Mouse (Mus musculus): ENCODE results near the gene Gabbr2. TPM values are rescaled to one million over a fixed set of nuclear protein-coding genes. Genes with fewer than 3 reads are reported as not detected.
A peak's percentile ranks its signal among the peaks of the same experiment; 100 is the strongest.

Gene Gabbr2
- polyA plus RNA-seq, 1 experiment = 102 TPM

GRCm38 (mm10) chr4:46952562-46952961, 39.1 kb downstream of the Gabbr2 start:
- no peak for DNase-seq
- Histone ChIP-seq H3K27me3 (ENCODE audit: control insufficient read depth, insufficient read depth, low read length) (no peaks in the 10 kb centered on the region), H3K4me1 (ENCODE audit: control insufficient read depth, insufficient read depth, low read length) (peaks cover 48% of the 10 kb centered on the region), H3K27ac (ENCODE audit: insufficient read depth, low read length) (no peak overlapping the region), H3K4me3 (replicated peaks; ENCODE audit: insufficient read depth, low read depth, low read length) (no peak overlapping the region)
- TF ChIP-seq POLR2A (IDR thresholded peaks at IDR 0.05; ENCODE audit: borderline replicate concordance, insufficient read depth, low read length) = no peak
- TF ChIP-seq CTCF (IDR thresholded peaks at IDR 0.05; ENCODE audit: borderline replicate concordance, insufficient read depth, low read depth, low read length) = no peak
- 92% methylated on average over 4 of the region's 4 CpGs for WGBS

- WGBS = 22% methylated on average over 3 of the region's 3 CpGs
- no peaks in the 10 kb centered on the region for H3K27me3 ChIP-seq (ENCODE audit: control insufficient read depth, insufficient read depth, low read length)
- no peak overlapping the region for H3K4me3 ChIP-seq (replicated peaks; ENCODE audit: insufficient read depth, low read depth, low read length)
- H3K27ac ChIP-seq (ENCODE audit: insufficient read depth, low read length) = no peak overlapping the region
- peak; percentile 62 to 74 for DNase-seq
- TF ChIP-seq POLR2A (IDR thresholded peaks at IDR 0.05; ENCODE audit: borderline replicate concordance, insufficient read depth, low read length) = no peak
- no peak for TF ChIP-seq CTCF (IDR thresholded peaks at IDR 0.05; ENCODE audit: borderline replicate concordance, insufficient read depth, low read depth, low read length)
- peaks cover 63% of the 10 kb centered on the region for H3K4me1 ChIP-seq (ENCODE audit: control insufficient read depth, insufficient read depth, low read length)
Measured at GRCm38 (mm10) chr4:46934291-46934690, 57.4 kb downstream of the Gabbr2 start.

GRCm38 (mm10) chr4:46933590-46933989, 58.1 kb downstream of the Gabbr2 start:
- Histone ChIP-seq H3K27ac (ENCODE audit: insufficient read depth, low read length) (no peak overlapping the region), H3K4me3 (replicated peaks; ENCODE audit: insufficient read depth, low read depth, low read length) (no peak overlapping the region), H3K27me3 (ENCODE audit: control insufficient read depth, insufficient read depth, low read length) (no peaks in the 10 kb centered on the region), H3K4me1 (ENCODE audit: control insufficient read depth, insufficient read depth, low read length) (peaks cover 64% of the 10 kb centered on the region)
- no peak for DNase-seq
- no peak for TF ChIP-seq CTCF (IDR thresholded peaks at IDR 0.05; ENCODE audit: borderline replicate concordance, insufficient read depth, low read depth, low read length)
- WGBS = 58% methylated on average over 2 of the region's 2 CpGs

- H3K27ac ChIP-seq (ENCODE audit: insufficient read depth, low read length) = no peak overlapping the region
- TF ChIP-seq POLR2A (IDR thresholded peaks at IDR 0.05; ENCODE audit: borderline replicate concordance, insufficient read depth, low read length) (no peak), CTCF (IDR thresholded peaks at IDR 0.05; ENCODE audit: borderline replicate concordance, insufficient read depth, low read depth, low read length) (no peak)
- 47% methylated on average over 9 of the region's 9 CpGs for WGBS
- H3K27me3 ChIP-seq (ENCODE audit: control insufficient read depth, insufficient read depth, low read length) = no peaks in the 10 kb centered on the region
- H3K4me3 ChIP-seq (replicated peaks; ENCODE audit: insufficient read depth, low read depth, low read length) = no peak overlapping the region
- DNase-seq = no peak
- H3K4me1 ChIP-seq (ENCODE audit: control insufficient read depth, insufficient read depth, low read length) = peaks cover 60% of the 10 kb centered on the region
Measured at GRCm38 (mm10) chr4:46931706-46932397, 59.8 kb downstream of the Gabbr2 start.

- no peak overlapping the region for H3K27ac ChIP-seq (ENCODE audit: insufficient read depth, low read length)
- DNase-seq = peak in 1 of 2 experiments; percentile 51
- 19% methylated on average over 3 of the region's 3 CpGs for WGBS
- no peak overlapping the region for H3K4me3 ChIP-seq (replicated peaks; ENCODE audit: insufficient read depth, low read depth, low read length)
- no peaks in the 10 kb centered on the region for H3K27me3 ChIP-seq (ENCODE audit: control insufficient read depth, insufficient read depth, low read length)
- TF ChIP-seq CTCF (IDR thresholded peaks at IDR 0.05; ENCODE audit: borderline replicate concordance, insufficient read depth, low read depth, low read length) (no peak), POLR2A (IDR thresholded peaks at IDR 0.05; ENCODE audit: borderline replicate concordance, insufficient read depth, low read length) (no peak)
- H3K4me1 ChIP-seq (ENCODE audit: control insufficient read depth, insufficient read depth, low read length) = peaks cover 43% of the 10 kb centered on the region
Measured at GRCm38 (mm10) chr4:46928112-46928511, 63.6 kb downstream of the Gabbr2 start.

GRCm38 (mm10) chr4:46919144-46919543, 72.5 kb downstream of the Gabbr2 start:
- WGBS = 41% methylated on average over 8 of the region's 8 CpGs
- H3K4me3 ChIP-seq (replicated peaks; ENCODE audit: insufficient read depth, low read depth, low read length) = no peak overlapping the region
- no peak for DNase-seq
- H3K27ac ChIP-seq (ENCODE audit: insufficient read depth, low read length) = no peak overlapping the region
- no peaks in the 10 kb centered on the region for H3K27me3 ChIP-seq (ENCODE audit: control insufficient read depth, insufficient read depth, low read length)
- TF ChIP-seq CTCF (IDR thresholded peaks at IDR 0.05; ENCODE audit: borderline replicate concordance, insufficient read depth, low read depth, low read length) (peak; percentile 10; the same call in 1 of the 2 replicates), POLR2A (IDR thresholded peaks at IDR 0.05; ENCODE audit: borderline replicate concordance, insufficient read depth, low read length) (no peak)
- peaks cover 48% of the 10 kb centered on the region for H3K4me1 ChIP-seq (ENCODE audit: control insufficient read depth, insufficient read depth, low read length)

GRCm38 (mm10) chr4:46916786-46917185, 74.9 kb downstream of the Gabbr2 start:
- no peak for DNase-seq
- no peak overlapping the region for H3K4me3 ChIP-seq (replicated peaks; ENCODE audit: insufficient read depth, low read depth, low read length)
- H3K4me1 ChIP-seq (ENCODE audit: control insufficient read depth, insufficient read depth, low read length) = peaks cover 37% of the 10 kb centered on the region
- no peak overlapping the region for H3K27ac ChIP-seq (ENCODE audit: insufficient read depth, low read length)
- 83% methylated on average over 6 of the region's 6 CpGs for WGBS
- TF ChIP-seq POLR2A (IDR thresholded peaks at IDR 0.05; ENCODE audit: borderline replicate concordance, insufficient read depth, low read length) = no peak
- no peak for TF ChIP-seq CTCF (IDR thresholded peaks at IDR 0.05; ENCODE audit: borderline replicate concordance, insufficient read depth, low read depth, low read length)
- H3K27me3 ChIP-seq (ENCODE audit: control insufficient read depth, insufficient read depth, low read length) = no peaks in the 10 kb centered on the region

GRCm38 (mm10) chr4:46915934-46916333, 75.7 kb downstream of the Gabbr2 start:
- Histone ChIP-seq H3K4me3 (replicated peaks; ENCODE audit: insufficient read depth, low read depth, low read length) (no peak overlapping the region), H3K27me3 (ENCODE audit: control insufficient read depth, insufficient read depth, low read length) (no peaks in the 10 kb centered on the region), H3K27ac (ENCODE audit: insufficient read depth, low read length) (no peak overlapping the region), H3K4me1 (ENCODE audit: control insufficient read depth, insufficient read depth, low read length) (peaks cover 32% of the 10 kb centered on the region)
- no peak for DNase-seq
- 90% methylated on average over 12 of the region's 12 CpGs for WGBS
- TF ChIP-seq POLR2A (IDR thresholded peaks at IDR 0.05; ENCODE audit: borderline replicate concordance, insufficient read depth, low read length) = no peak
- TF ChIP-seq CTCF (IDR thresholded peaks at IDR 0.05; ENCODE audit: borderline replicate concordance, insufficient read depth, low read depth, low read length) = no peak

Measured in cerebellum, adult 2 months (tissue).